Mouse (Mus musculus) spleen, adult 2 months (tissue): ENCODE results near the gene Ttyh1. TPM values are rescaled to one million over a fixed set of nuclear protein-coding genes. Genes with fewer than 3 reads are reported as not detected.

Experiments
- DNase-seq, 2 experiments: peaks; one replicate each; pipeline versions ENCODE4 v3.0.0 to v3.0.0-alpha.2; 2012 to 2021; ENCODE audit warnings: low spot score in 2 of 2, low read depth in 1 of 2
- H3K27ac ChIP-seq: fragments of 200-500 bp; 2 replicates; pipeline ENCODE4 v1.5.1; 2012; ENCODE audit warnings: low read length, inconsistent platforms; ENCODE audit not compliant: insufficient read depth
- H3K27me3 ChIP-seq: fragments of 200-500 bp; 2 replicates; pipeline ENCODE4 v1.6.1; 2012; ENCODE audit warnings: mild to moderate bottlenecking, moderate library complexity, low read length, inconsistent platforms; ENCODE audit not compliant: control insufficient read depth, insufficient read depth
- H3K36me3 ChIP-seq: fragments of 200-500 bp; 2 replicates; pipeline ENCODE4 v1.6.1; 2012; ENCODE audit warnings: mild to moderate bottlenecking, low read length, inconsistent platforms; ENCODE audit not compliant: control insufficient read depth, insufficient read depth
- H3K4me1 ChIP-seq: fragments of 200-500 bp; 2 replicates; pipeline ENCODE4 v1.6.1; 2011; ENCODE audit warnings: inconsistent platforms; ENCODE audit not compliant: control insufficient read depth, insufficient read depth, insufficient read length
- H3K4me3 ChIP-seq: fragments of 200-500 bp; 2 replicates; pipeline ENCODE4 v1.5.1; 2011; ENCODE audit warnings: mild to moderate bottlenecking, inconsistent platforms; ENCODE audit not compliant: insufficient read depth, insufficient read length; ENCODE audit errors: extremely low read depth
- CTCF ChIP-seq: fragments of 200-500 bp; IDR thresholded peaks from 2 replicates; pipeline ENCODE4 v1.5.1; 2011; ENCODE audit warnings: mild to moderate bottlenecking, inconsistent platforms; ENCODE audit not compliant: insufficient read depth, insufficient read length, insufficient replicate concordance; ENCODE audit errors: extremely low read depth
- POLR2A ChIP-seq: fragments of 200-500 bp; IDR thresholded peaks from 2 replicates; pipeline ENCODE4 v1.6.1; 2011; ENCODE audit warnings: low read depth, low read length, inconsistent platforms
- WGBS: fragments of 180-500 bp; shearing (Covaris S2); methylation state at CpG from one replicate; pipeline ENCODE4 v1.1.7; 2018; 5-methylcytosine and 5-hydroxymethylcytosine counted together
- polyA plus RNA-seq: library from polyadenylated mRNA; depleted of rRNA; stranded (reverse); fragments of >200 nt; gene quantifications from 2 replicates; pipeline ENCODE4 v1.2.3, GENCODE M21; 2012

Gene Ttyh1
- polyA plus RNA-seq, 1 experiment = 5.2 TPM

GRCm38 (mm10) chr7:4126992-4127785 lies 8.0 kb downstream of the Ttyh1 start:
- Histone ChIP-seq H3K27ac (no peak overlapping the region), H3K36me3 (no peaks in the 10 kb centered on the region), H3K27me3 (no peaks in the 10 kb centered on the region; the same call in 1 of the 2 replicates), H3K4me1 (no peaks in the 10 kb centered on the region; the same call in 1 of the 2 replicates), H3K4me3 (no peak overlapping the region)
- no peak for DNase-seq
- 92% methylated on average over 11 of the region's 11 CpGs for WGBS
- TF ChIP-seq POLR2A = no peak
- no peak for TF ChIP-seq CTCF

GRCm38 (mm10) chr7:4127894-4128293 lies 8.7 kb downstream of the Ttyh1 start:
- TF ChIP-seq POLR2A (no peak), CTCF (no peak)
- WGBS = 89% methylated on average over 4 of the region's 4 CpGs
- no peaks in the 10 kb centered on the region for H3K36me3 ChIP-seq
- no peak for DNase-seq
- no peak overlapping the region for H3K27ac ChIP-seq
- H3K27me3 ChIP-seq = no peaks in the 10 kb centered on the region; the same call in 1 of the 2 replicates
- no peak overlapping the region for H3K4me3 ChIP-seq
- H3K4me1 ChIP-seq = no peaks in the 10 kb centered on the region; the same call in 1 of the 2 replicates

- no peak for TF ChIP-seq POLR2A
- no peak for TF ChIP-seq CTCF
- no peak overlapping the region for H3K4me3 ChIP-seq
- no peaks in the 10 kb centered on the region; the same call in 1 of the 2 replicates for H3K27me3 ChIP-seq
- H3K36me3 ChIP-seq = no peaks in the 10 kb centered on the region
- H3K4me1 ChIP-seq = no peaks in the 10 kb centered on the region; the same call in 1 of the 2 replicates
- WGBS = 74% methylated on average over 6 of the region's 6 CpGs
- no peak for DNase-seq
- no peak overlapping the region for H3K27ac ChIP-seq
These were observed 9.7 kb downstream of the Ttyh1 start for GRCm38 (mm10) chr7:4128860-4129259.

GRCm38 (mm10) chr7:4130686-4131452 lies 11.7 kb downstream of the Ttyh1 start:
- no peaks in the 10 kb centered on the region for H3K36me3 ChIP-seq
- no peak overlapping the region for H3K27ac ChIP-seq
- TF ChIP-seq POLR2A = no peak
- peak; percentile 99 for TF ChIP-seq CTCF
- peak; percentile 62 to 75 for DNase-seq
- H3K4me3 ChIP-seq = no peak overlapping the region
- WGBS = 44% methylated on average over 13 of the region's 13 CpGs
- H3K4me1 ChIP-seq = no peaks in the 10 kb centered on the region
- H3K27me3 ChIP-seq = no peaks in the 10 kb centered on the region; the same call in 1 of the 2 replicates

GRCm38 (mm10) chr7:4131964-4132363 lies 12.8 kb downstream of the Ttyh1 start:
- 90% methylated on average over 8 of the region's 8 CpGs for WGBS

GRCm38 (mm10) chr7:4132581-4132980 lies 13.4 kb downstream of the Ttyh1 start:
- 89% methylated on average over 3 of the region's 3 CpGs for WGBS
- no peak overlapping the region for H3K27ac ChIP-seq
- DNase-seq = no peak
- H3K4me3 ChIP-seq = no peak overlapping the region
- TF ChIP-seq POLR2A = no peak
- TF ChIP-seq CTCF = no peak
- no peaks in the 10 kb centered on the region; the same call in 1 of the 2 replicates for H3K4me1 ChIP-seq
- no peaks in the 10 kb centered on the region for H3K36me3 ChIP-seq
- H3K27me3 ChIP-seq = no peaks in the 10 kb centered on the region

More at GRCm38 (mm10) chr7:4131964-4132363, 12.8 kb downstream of the Ttyh1 start:
- no peaks in the 10 kb centered on the region; the same call in 1 of the 2 replicates for H3K4me1 ChIP-seq
- DNase-seq = no peak
- H3K4me3 ChIP-seq = no peak overlapping the region
- no peaks in the 10 kb centered on the region for H3K36me3 ChIP-seq
- no peak for TF ChIP-seq CTCF
- no peak for TF ChIP-seq POLR2A
- no peak overlapping the region for H3K27ac ChIP-seq
- H3K27me3 ChIP-seq = no peaks in the 10 kb centered on the region; the same call in 1 of the 2 replicates
